Mouse (Mus musculus) hindbrain, embryonic 14.5 days (tissue): ENCODE measurements around the gene Mob3b. TPM values are rescaled to one million over a fixed set of nuclear protein-coding genes. Genes with fewer than 3 reads are reported as not detected.

Experiments used
- ATAC-seq: fragments of 200-750 bp; cut with Nextera tagmentation; 2 replicates; pipeline ENCODE4 v1.8.0; 2017; ENCODE audit warnings: moderate number of reproducible peaks, mild to moderate bottlenecking, moderate TSS enrichment, moderate library complexity; ENCODE audit not compliant: low FRiP score
- DNase-seq: peaks from one replicate; pipeline ENCODE4 v3.0.0-alpha.2; 2015; ENCODE audit warnings: low spot score
- H3K27ac ChIP-seq: fragments of 300-500 bp; sonication (generic); 2 replicates; pipeline ENCODE4 v1.5.1; 2014; ENCODE audit warnings: mild to moderate bottlenecking, moderate library complexity
- H3K27me3 ChIP-seq: fragments of 300-500 bp; sonication (generic); 2 replicates; pipeline ENCODE4 v1.6.1; 2014; ENCODE audit warnings: mild to moderate bottlenecking, low read length, mixed read lengths; ENCODE audit not compliant: control insufficient read depth, insufficient read depth
- H3K36me3 ChIP-seq: fragments of 300-500 bp; sonication (generic); replicated peaks from 2 replicates; pipeline ENCODE4 v1.6.1; 2014; ENCODE audit not compliant: control insufficient read depth, insufficient read depth
- H3K4me1 ChIP-seq: fragments of 300-500 bp; sonication (generic); replicated peaks from 2 replicates; pipeline ENCODE4 v1.6.1; 2014; ENCODE audit warnings: antibody characterized with exemption, low read length, mixed read lengths; ENCODE audit not compliant: control insufficient read depth, insufficient read depth
- H3K4me2 ChIP-seq: fragments of 300-500 bp; sonication (generic); replicated peaks from 2 replicates; pipeline ENCODE4 v1.6.1; 2014; ENCODE audit warnings: mild to moderate bottlenecking, moderate library complexity
- H3K4me3 ChIP-seq: fragments of 300-500 bp; sonication (generic); replicated peaks from 2 replicates; pipeline ENCODE4 v1.5.1; 2014; ENCODE audit warnings: mild to moderate bottlenecking, low read length
- H3K9ac ChIP-seq: fragments of 300-500 bp; sonication (generic); 2 replicates; pipeline ENCODE4 v1.6.1; 2014
- H3K9me3 ChIP-seq: fragments of 300-500 bp; sonication (generic); 2 replicates; pipeline ENCODE4 v1.6.1; 2016; ENCODE audit warnings: low read length; ENCODE audit not compliant: control insufficient read depth
- WGBS: fragments of 180-500 bp; shearing (Covaris S2); extraction: QIAGEN DNeasy Blood & Tissue Kit; methylation state at CpG from one replicate; pipeline ENCODE4 v1.1.7; 2014; 5-methylcytosine and 5-hydroxymethylcytosine counted together
- polyA plus RNA-seq: library from polyadenylated mRNA; unstranded; fragments of >200 nt; fragmentation: Nextera tagmentation; extraction: Ambion mirVana; gene quantifications from 2 replicates; pipeline ENCODE4 v1.2.1, GENCODE M21; 2014

Gene Mob3b
- polyA plus RNA-seq, 1 experiment from 2014 or later, result 4.0 TPM

DNA sequence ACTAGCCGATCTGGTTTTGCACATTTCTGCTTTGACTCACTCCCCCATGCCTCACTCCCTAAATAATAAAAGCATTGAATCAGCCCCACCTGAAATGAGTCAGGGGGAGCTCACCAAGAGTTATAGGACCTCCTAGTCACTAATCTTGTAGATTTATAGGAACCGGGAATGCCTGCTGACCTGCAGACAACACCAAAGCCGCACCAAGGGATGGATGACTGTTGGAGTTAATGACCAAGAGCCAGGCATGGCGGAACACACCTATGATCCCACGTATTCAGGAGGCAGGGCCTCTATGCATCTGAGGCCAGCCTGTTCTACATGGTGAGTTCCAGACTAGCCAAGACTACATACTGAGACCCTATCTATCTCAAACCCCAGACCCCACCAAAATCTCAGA lies 34.2 kb downstream of the Mob3b start:
- no peaks in the 10 kb centered on the region for H3K36me3 ChIP-seq
- WGBS, result 72% methylated on average over 5 of the region's 5 CpGs
- peaks cover 6% of the 10 kb centered on the region; the same call in 1 of the 2 replicates for H3K4me1 ChIP-seq
- no peak overlapping the region for H3K9ac ChIP-seq
- ATAC-seq (no peak), DNase-seq (no peak)
- no peak overlapping the region for H3K4me2 ChIP-seq
- no peak overlapping the region for H3K4me3 ChIP-seq
- H3K27ac ChIP-seq, result no peak overlapping the region
- no peaks in the 10 kb centered on the region for H3K9me3 ChIP-seq
- H3K27me3 ChIP-seq, result no peaks in the 10 kb centered on the region

DNA sequence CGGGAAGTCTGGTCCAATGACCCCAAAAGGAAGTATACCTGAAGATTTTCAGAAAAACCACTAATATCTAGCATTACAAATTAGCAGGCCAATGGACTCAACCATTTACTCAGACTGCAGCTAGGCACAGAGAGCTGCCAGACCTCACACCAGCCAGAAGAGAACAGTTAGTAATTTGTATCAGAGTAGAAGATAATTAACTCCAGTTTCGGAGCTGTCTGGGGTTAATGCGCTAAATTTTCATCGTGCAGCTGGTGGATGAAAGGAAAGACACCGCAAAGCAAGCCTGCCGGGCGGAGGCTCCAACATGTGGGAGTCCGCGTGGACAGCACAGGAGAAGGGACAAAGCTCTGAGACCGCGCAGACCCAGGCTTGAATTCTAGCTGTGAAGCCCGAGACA lies 36.2 kb downstream of the Mob3b start:
- no peak overlapping the region for H3K27ac ChIP-seq
- ATAC-seq (no peak), DNase-seq (peak; percentile 38)

DNA sequence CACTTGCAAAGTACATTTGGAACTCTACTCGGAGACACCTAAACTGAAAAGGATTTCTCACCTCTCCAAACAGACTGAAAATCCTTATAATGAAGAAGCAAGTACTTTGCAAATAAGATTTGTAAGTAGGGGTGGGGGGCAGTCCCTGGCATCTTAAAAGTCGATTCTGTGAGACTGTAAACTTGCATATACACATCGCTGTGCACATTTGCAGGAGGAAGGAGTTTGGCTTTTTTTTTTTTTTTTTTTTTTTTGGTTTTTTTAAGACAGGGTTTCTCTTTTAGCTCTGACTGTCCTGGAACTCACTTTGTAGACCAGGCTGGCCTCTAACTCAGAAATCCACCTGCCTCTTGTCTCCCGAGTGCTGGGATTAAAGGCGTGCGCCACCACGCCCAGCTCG lies 36.7 kb downstream of the Mob3b start:
- Histone ChIP-seq H3K9ac (no peak overlapping the region), H3K27me3 (no peaks in the 10 kb centered on the region), H3K4me2 (no peak overlapping the region), H3K4me1 (peaks cover 6% of the 10 kb centered on the region; the same call in 1 of the 2 replicates), H3K4me3 (no peak overlapping the region), H3K27ac (no peak overlapping the region), H3K36me3 (no peaks in the 10 kb centered on the region), H3K9me3 (no peaks in the 10 kb centered on the region)
- 86% methylated on average over 8 of the region's 8 CpGs for WGBS
- no peak for ATAC-seq
- no peak for DNase-seq

More for the DNA sequence above, 36.2 kb downstream of the Mob3b start:
- 37% methylated on average over 12 of the region's 12 CpGs for WGBS
- no peaks in the 10 kb centered on the region for H3K36me3 ChIP-seq
- no peaks in the 10 kb centered on the region for H3K9me3 ChIP-seq
- H3K9ac ChIP-seq, result 0 out of 2 replicates have a peak overlapping the region, but pooled peaks have one; percentile 6
- H3K4me3 ChIP-seq, result no peak overlapping the region
- no peaks in the 10 kb centered on the region for H3K27me3 ChIP-seq
- H3K4me2 ChIP-seq, result peak overlapping the region; percentile 16; the same call in 1 of the 2 replicates
- H3K4me1 ChIP-seq, result peaks cover 6% of the 10 kb centered on the region; the same call in 1 of the 2 replicates

DNA sequence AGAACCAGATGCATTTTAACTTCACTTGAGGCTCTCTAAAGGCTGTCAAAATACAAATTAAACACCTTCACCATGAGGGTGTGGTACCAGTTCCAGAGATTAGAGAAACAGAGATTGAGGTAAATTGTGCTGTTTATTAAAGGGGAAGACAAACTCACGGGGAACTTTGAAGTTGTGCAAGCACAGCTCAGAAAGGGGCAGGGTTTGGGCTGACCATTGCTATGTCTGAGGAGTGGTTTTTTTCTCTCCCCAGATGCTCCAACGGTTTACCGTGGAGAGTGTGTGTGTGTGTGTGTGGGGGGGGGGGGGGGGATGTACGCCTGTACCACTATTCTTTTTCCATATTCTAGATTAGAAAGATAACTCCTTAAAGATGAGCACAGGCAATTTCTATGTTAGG lies 37.1 kb downstream of the Mob3b start:
- no peak overlapping the region for H3K4me3 ChIP-seq
- DNase-seq, result no peak
- H3K36me3 ChIP-seq, result no peaks in the 10 kb centered on the region
- no peak overlapping the region for H3K9ac ChIP-seq
- no peak overlapping the region for H3K4me2 ChIP-seq
- H3K27ac ChIP-seq, result no peak overlapping the region
- no peaks in the 10 kb centered on the region for H3K9me3 ChIP-seq
- H3K4me1 ChIP-seq, result peaks cover 2% of the 10 kb centered on the region; the same call in 1 of the 2 replicates
- ATAC-seq, result no peak
- 79% methylated on average over 4 of the region's 4 CpGs for WGBS
- no peaks in the 10 kb centered on the region for H3K27me3 ChIP-seq

DNA sequence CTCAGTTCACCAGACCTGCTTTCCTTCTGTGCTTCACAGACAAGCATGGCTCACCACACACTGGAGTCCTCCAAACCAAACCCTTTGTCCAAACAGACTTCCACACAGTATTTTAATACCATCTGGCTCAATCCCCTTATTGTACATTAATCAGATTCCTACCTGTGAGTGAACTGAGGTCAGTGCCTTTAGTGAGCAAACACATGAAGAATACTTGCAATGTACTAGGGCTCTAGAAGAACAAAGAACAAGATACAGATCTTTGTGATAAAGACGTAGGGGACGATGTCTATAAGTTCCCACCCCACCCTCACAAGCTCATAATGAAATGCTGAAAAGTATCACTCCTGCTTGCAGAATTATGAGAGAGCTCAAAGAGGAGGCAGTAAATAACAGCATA lies 38.4 kb downstream of the Mob3b start:
- Histone ChIP-seq H3K36me3 (no peaks in the 10 kb centered on the region), H3K27ac (no peak overlapping the region), H3K27me3 (no peaks in the 10 kb centered on the region), H3K9ac (no peak overlapping the region), H3K9me3 (no peaks in the 10 kb centered on the region), H3K4me2 (no peak overlapping the region), H3K4me3 (no peak overlapping the region), H3K4me1 (no peaks in the 10 kb centered on the region)
- DNase-seq, result no peak
- WGBS, result 82% methylated on average over 2 of the region's 2 CpGs
- no peak for ATAC-seq

DNA sequence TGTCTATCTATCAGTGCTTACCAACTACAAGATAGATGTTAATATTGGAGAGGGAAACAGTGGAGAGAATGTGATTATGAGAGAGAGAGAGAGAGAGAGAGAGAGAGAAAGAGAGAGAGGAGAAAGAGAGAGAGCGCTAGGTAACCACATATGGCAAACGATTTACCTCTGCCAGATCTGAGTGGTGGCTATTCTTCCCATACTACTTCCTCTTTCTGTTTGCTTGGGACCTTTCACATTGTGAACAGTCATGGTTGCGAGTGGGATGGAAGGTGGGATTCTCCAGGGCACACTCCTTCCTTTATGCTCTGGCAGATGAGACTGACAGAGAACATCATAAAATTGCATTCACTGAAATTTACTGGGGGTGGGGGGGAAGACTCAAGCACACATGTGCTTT lies 40.1 kb downstream of the Mob3b start:
- WGBS, result 89% methylated on average over 3 of the region's 3 CpGs
- no peak for ATAC-seq

DNA sequence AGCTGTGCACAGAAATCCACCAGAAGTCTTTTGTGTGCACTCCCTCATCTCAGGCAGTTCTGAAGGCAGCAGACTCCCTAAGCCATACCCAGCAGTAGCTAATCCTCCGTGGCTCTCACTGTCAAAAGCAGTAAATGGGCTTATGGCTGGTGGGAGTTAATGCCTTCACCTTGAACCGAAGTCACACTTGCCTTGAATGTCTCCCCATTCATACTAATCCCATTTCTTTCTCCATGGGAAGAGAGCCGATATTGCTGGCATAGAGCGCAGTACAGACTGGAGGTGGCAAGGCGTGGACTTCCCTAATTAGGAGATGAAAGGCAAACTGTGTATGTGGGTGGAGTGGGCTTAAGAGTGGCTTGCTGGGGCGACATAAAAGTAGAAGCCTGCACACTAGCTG lies 41.4 kb downstream of the Mob3b start:
- no peaks in the 10 kb centered on the region for H3K4me1 ChIP-seq
- no peak for DNase-seq
- H3K36me3 ChIP-seq, result no peaks in the 10 kb centered on the region
- H3K4me3 ChIP-seq, result no peak overlapping the region
- 0 out of 2 replicates have a peak, but pooled peaks have one; percentile 37 for ATAC-seq
- no peak overlapping the region for H3K9ac ChIP-seq
- H3K27ac ChIP-seq, result no peak overlapping the region
- H3K9me3 ChIP-seq, result no peaks in the 10 kb centered on the region
- H3K4me2 ChIP-seq, result no peak overlapping the region
- no peaks in the 10 kb centered on the region for H3K27me3 ChIP-seq
- WGBS, result 70% methylated on average over 6 of the region's 6 CpGs

More for the DNA sequence above, 40.1 kb downstream of the Mob3b start:
- Histone ChIP-seq H3K27me3 (no peaks in the 10 kb centered on the region), H3K9ac (no peak overlapping the region), H3K36me3 (no peaks in the 10 kb centered on the region), H3K27ac (no peak overlapping the region), H3K9me3 (no peaks in the 10 kb centered on the region), H3K4me1 (no peaks in the 10 kb centered on the region), H3K4me2 (no peak overlapping the region), H3K4me3 (no peak overlapping the region)
- no peak for DNase-seq

DNA sequence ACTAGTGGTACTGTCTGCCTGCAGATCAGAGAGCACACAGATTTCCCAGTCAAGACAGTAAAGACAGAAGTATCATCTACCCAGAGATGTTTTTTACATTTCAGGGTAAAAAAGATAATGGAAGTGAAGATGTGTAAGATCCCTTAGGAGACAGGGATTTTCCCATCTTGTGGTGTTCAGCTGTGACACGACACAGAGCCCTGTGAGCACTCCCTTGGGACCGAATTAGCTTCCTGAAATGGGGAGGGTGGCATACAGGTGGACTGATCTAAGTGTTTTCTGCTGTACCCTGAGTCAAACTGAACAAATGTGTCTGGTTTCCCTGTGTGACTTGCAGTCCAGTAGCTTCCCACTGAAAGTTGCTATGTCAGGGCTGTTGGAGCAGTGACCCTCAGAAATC lies 42.3 kb downstream of the Mob3b start:
- Histone ChIP-seq H3K27ac (no peak overlapping the region), H3K27me3 (no peaks in the 10 kb centered on the region), H3K4me1 (no peaks in the 10 kb centered on the region), H3K4me2 (no peak overlapping the region), H3K4me3 (no peak overlapping the region), H3K36me3 (no peaks in the 10 kb centered on the region), H3K9ac (no peak overlapping the region), H3K9me3 (no peaks in the 10 kb centered on the region)
- DNase-seq (no peak), ATAC-seq (no peak)
- 74% methylated on average over 2 of the region's 2 CpGs for WGBS

DNA sequence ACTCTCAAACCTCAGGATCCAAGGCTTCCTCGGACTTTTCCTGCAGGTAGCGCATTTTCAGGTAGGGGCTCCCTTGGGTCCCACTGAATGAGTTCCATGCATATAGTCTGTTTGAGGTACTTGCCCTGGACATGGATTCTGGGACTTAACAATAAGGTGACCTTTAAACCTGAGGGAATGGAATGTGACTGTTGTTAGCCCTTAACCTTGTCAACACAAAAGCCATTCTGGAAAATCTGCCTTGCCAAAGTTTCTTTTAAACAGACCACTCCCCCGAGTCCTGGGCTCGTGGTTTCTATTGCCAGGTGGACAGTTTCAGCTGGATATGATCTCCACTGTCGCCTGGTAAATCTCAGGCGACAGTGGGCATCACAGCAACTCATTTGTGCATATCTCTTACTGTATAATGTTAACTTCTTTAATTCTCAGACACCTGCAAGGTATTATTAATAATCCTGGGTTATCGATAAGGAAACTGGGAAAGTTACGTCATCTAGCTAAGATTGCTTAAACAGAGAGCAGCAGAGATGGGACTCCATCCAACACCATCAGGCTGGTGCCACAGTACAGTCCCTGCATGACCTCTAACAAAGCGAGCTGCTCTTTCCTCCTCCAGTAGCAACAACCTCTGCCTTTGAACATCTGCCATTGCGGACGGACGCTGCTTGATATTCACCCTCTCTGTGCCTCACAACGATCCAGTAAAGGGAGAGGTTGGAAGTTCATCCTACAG lies 43.6 kb downstream of the Mob3b start:
- Histone ChIP-seq H3K27me3 (no peaks in the 10 kb centered on the region), H3K4me1 (no peaks in the 10 kb centered on the region), H3K36me3 (no peaks in the 10 kb centered on the region), H3K9me3 (no peaks in the 10 kb centered on the region), H3K4me2 (no peak overlapping the region), H3K9ac (no peak overlapping the region), H3K4me3 (no peak overlapping the region), H3K27ac (no peak overlapping the region)
- no peak for ATAC-seq
- no peak for DNase-seq
- WGBS, result 80% methylated on average over 13 of the region's 13 CpGs
